Mouse (Mus musculus) Patski (cell line): ENCODE results near the gene Scd2. TPM values are rescaled to one million over a fixed set of nuclear protein-coding genes. Genes with fewer than 3 reads are reported as not detected.

Source experiments
- ATAC-seq: fragments of 100-300 bp; one replicate; pipeline ENCODE4 v1.8.0; 2021
- CTCF ChIA-PET: fragments of 350-600 bp; sonication (Branson Sonifier 250); formaldehyde crosslinking; loops from one replicate; lab custom pipeline; 2022; ENCODE audit warnings: inconsistent platforms; lab: Charles Lee
- POLR2A ChIA-PET: fragments of 350-600 bp; sonication (Branson Sonifier 250); formaldehyde crosslinking; loops from one replicate; lab custom pipeline; 2022; ENCODE audit warnings: antibody characterized with exemption, inconsistent platforms; lab: Charles Lee
- DNase-seq: peaks from one replicate; pipeline ENCODE4 v3.0.0-alpha.2; 2011; ENCODE audit warnings: low read depth, low spot score
- H3K27me3 ChIP-seq: fragments of 371-371 bp; one replicate; pipeline ENCODE4 v1.5.1; 2021
- CTCF ChIP-seq: fragments of 100-300 bp; IDR thresholded peaks from one replicate; pipeline ENCODE4 v1.5.1; 2021
- in situ Hi-C: fragments of 300-500 bp; cut with MboI; formaldehyde crosslinking; loops from 3 replicates; pipeline ENCODE4 v1.11.1; 2018; ENCODE audit warnings: low pct_unique_long_range_greater_than_20kb, mixed read lengths
- polyA plus RNA-seq: library from polyadenylated mRNA; unstranded; gene quantifications from one replicate; pipeline ENCODE4 v1.2.3, GENCODE M21; 2021

The Scd2 gene
- polyA plus RNA-seq, 1 experiment from 2014 or later: 152 TPM

GRCm38 (mm10) chr19:44284025-44284695 lies 9.3 kb upstream of the Scd2 start:
- POLR2A ChIA-PET: no interaction called here
- TF ChIP-seq CTCF: no peak
- CTCF ChIA-PET: interaction anchor here (0.8 kb wide), 1 partner anchor 24 kb away, joined by 3 read pairs; no protein-coding TSS in a partner anchor
- H3K27me3 ChIP-seq: no peaks in the 10 kb centered on the region
- in situ Hi-C loops: no loop called here
- peak; percentile 52 for ATAC-seq
- DNase-seq: no peak

- in situ Hi-C loops: no loop called here
- CTCF ChIA-PET: interaction anchor here (1.0 kb wide), 1 partner anchor 10 kb away, joined by 3 read pairs; no protein-coding TSS in a partner anchor
- no peaks in the 10 kb centered on the region for H3K27me3 ChIP-seq
- POLR2A ChIA-PET: no interaction called here
- no peak for DNase-seq
- ATAC-seq: no peak
- no peak for TF ChIP-seq CTCF
These were observed 8.8 kb upstream of the Scd2 start for GRCm38 (mm10) chr19:44284723-44285122.

- TF ChIP-seq CTCF: no peak
- CTCF ChIA-PET: interaction anchor here (1.0 kb wide), 1 partner anchor 10 kb away, joined by 3 read pairs; no protein-coding TSS in a partner anchor
- in situ Hi-C loops: no loop called here
- POLR2A ChIA-PET: no interaction called here
- DNase-seq (no peak), ATAC-seq (no peak)
- H3K27me3 ChIP-seq: no peaks in the 10 kb centered on the region
These were observed 7.9 kb upstream of the Scd2 start for GRCm38 (mm10) chr19:44285554-44285953.

GRCm38 (mm10) chr19:44286109-44286508 lies 7.4 kb upstream of the Scd2 start:
- DNase-seq (no peak), ATAC-seq (no peak)
- no peak for TF ChIP-seq CTCF
- CTCF ChIA-PET: no interaction called here
- H3K27me3 ChIP-seq: no peaks in the 10 kb centered on the region
- in situ Hi-C loops: no loop called here
- POLR2A ChIA-PET: no interaction called here

- ATAC-seq: no peak
- POLR2A ChIA-PET: interaction anchor here (0.6 to 0.7 kb wide), 2 partner anchors 12 to 490 kb away, joined by 3 read pairs; no protein-coding TSS in a partner anchor
- no peak for TF ChIP-seq CTCF
- no peak for DNase-seq
- CTCF ChIA-PET: interaction anchor here (0.7 to 0.8 kb wide), 2 partner anchors 33 to 42 kb away, joined by 3 read pairs; no protein-coding TSS in a partner anchor
- H3K27me3 ChIP-seq: no peaks in the 10 kb centered on the region
- in situ Hi-C loops: no loop called here
These were observed 5.9 kb upstream of the Scd2 start for GRCm38 (mm10) chr19:44287415-44288110.

GRCm38 (mm10) chr19:44292083-44292482 lies 1.4 kb upstream of the Scd2 start:
- in situ Hi-C loops: no loop called here
- no peak for ATAC-seq
- ChIA-PET CTCF (no interaction called here), POLR2A (interaction anchor here (0.6 to 1.6 kb wide), 4 partner anchors 13 to 100 kb away, joined by 3 read pairs; partner anchors contain the start of gene Pkd2l1)
- no peak for DNase-seq
- no peak for TF ChIP-seq CTCF
- H3K27me3 ChIP-seq: no peaks in the 10 kb centered on the region

- no peaks in the 10 kb centered on the region for H3K27me3 ChIP-seq
- ChIA-PET POLR2A (interaction anchor here (0.6 to 1.6 kb wide), 4 partner anchors 13 to 100 kb away, joined by 3 read pairs; partner anchors contain the start of gene Pkd2l1), CTCF (no interaction called here)
- no peak for ATAC-seq
- in situ Hi-C loops: no loop called here
- no peak for DNase-seq
- no peak for TF ChIP-seq CTCF
These were observed 991 bp upstream of the Scd2 start for GRCm38 (mm10) chr19:44292483-44292882.

GRCm38 (mm10) chr19:44293769-44294551 lies 486 bp downstream of the Scd2 start:
- CTCF ChIA-PET: interaction anchor here (0.7 to 3.3 kb wide), 6 partner anchors 14 to 55 kb away, joined by 3 to 21 read pairs (median 4); no protein-coding TSS in a partner anchor
- no peak for DNase-seq
- H3K27me3 ChIP-seq: no peaks in the 10 kb centered on the region
- no peak for TF ChIP-seq CTCF
- POLR2A ChIA-PET: interaction anchor here (1.1 kb wide), 1 partner anchor 49 kb away, joined by 7 read pairs; no protein-coding TSS in a partner anchor
- in situ Hi-C loops: no loop called here
- ATAC-seq: peak; percentile 68

- peak; percentile 55 for ATAC-seq
- in situ Hi-C loops: loop anchor here (5.0 kb wide), 3 partner anchors 47 to 123 kb away; partner anchors contain the start of gene Pkd2l1
- POLR2A ChIA-PET: interaction anchor here (0.7 to 1.1 kb wide), 2 partner anchors 49 to 50 kb away, joined by 3 to 7 read pairs; no protein-coding TSS in a partner anchor
- CTCF ChIA-PET: interaction anchor here (0.7 to 3.3 kb wide), 10 partner anchors 9 to 124 kb away, joined by 3 to 21 read pairs (median 3); no protein-coding TSS in a partner anchor
- TF ChIP-seq CTCF: peak; percentile 97
- H3K27me3 ChIP-seq: no peaks in the 10 kb centered on the region
- no peak for DNase-seq
These were observed 1.1 kb downstream of the Scd2 start for GRCm38 (mm10) chr19:44294588-44295041.
